Mouse (Mus musculus): ENCODE results near the gene Fxyd7.

Gene Fxyd7

GRCm38 (mm10) chr7:31051321-31052021, at the start of gene Fxyd7:
TSS of gene Fxyd7 (minus strand) at chr7:31051467.
- DNase-seq (ENCODE audit: low read depth) = no peak

GRCm38 (mm10) chr7:31100786-31101185, 49.5 kb upstream of the Fxyd7 start:
- no peak for DNase-seq (ENCODE audit: low read depth)

- no peak for DNase-seq (ENCODE audit: low read depth)
Measured at GRCm38 (mm10) chr7:31099612-31099982, 48.3 kb upstream of the Fxyd7 start.

- peak; percentile 28 for DNase-seq (ENCODE audit: low read depth)
Measured at GRCm38 (mm10) chr7:31098697-31099611, 47.7 kb upstream of the Fxyd7 start.

- DNase-seq (ENCODE audit: low read depth) = peak; percentile 95
Measured at GRCm38 (mm10) chr7:31097583-31098248, 46.4 kb upstream of the Fxyd7 start.

GRCm38 (mm10) chr7:31096892-31097564, 45.8 kb upstream of the Fxyd7 start:
- peak; percentile 31 for DNase-seq (ENCODE audit: low read depth)

- peak; percentile 70 for DNase-seq (ENCODE audit: low read depth)
Measured at GRCm38 (mm10) chr7:31094774-31095501, 43.7 kb upstream of the Fxyd7 start.

GRCm38 (mm10) chr7:31089721-31090120, 38.5 kb upstream of the Fxyd7 start:
- peak; percentile 86 for DNase-seq (ENCODE audit: low read depth)

- DNase-seq (ENCODE audit: low read depth) = no peak
Measured at GRCm38 (mm10) chr7:31088206-31088605, 36.9 kb upstream of the Fxyd7 start.

- peak; percentile 70 for DNase-seq (ENCODE audit: low read depth)
Measured at GRCm38 (mm10) chr7:31087262-31087661, 36.0 kb upstream of the Fxyd7 start.

GRCm38 (mm10) chr7:31086175-31086755, 35.0 kb upstream of the Fxyd7 start:
- no peak for DNase-seq (ENCODE audit: low read depth)

- DNase-seq (ENCODE audit: low read depth) = no peak
Measured at GRCm38 (mm10) chr7:31085171-31085570, 33.9 kb upstream of the Fxyd7 start.

- DNase-seq (ENCODE audit: low read depth) = no peak
Measured at GRCm38 (mm10) chr7:31084140-31084539, 32.9 kb upstream of the Fxyd7 start.

- no peak for DNase-seq (ENCODE audit: low read depth)
Measured at GRCm38 (mm10) chr7:31082831-31083588, 31.7 kb upstream of the Fxyd7 start.

- no peak for DNase-seq (ENCODE audit: low read depth)
Measured at GRCm38 (mm10) chr7:31082106-31082505, 30.8 kb upstream of the Fxyd7 start.

GRCm38 (mm10) chr7:31081106-31081505, 29.8 kb upstream of the Fxyd7 start:
- no peak for DNase-seq (ENCODE audit: low read depth)

GRCm38 (mm10) chr7:31080611-31081010, 29.3 kb upstream of the Fxyd7 start:
- DNase-seq (ENCODE audit: low read depth) = no peak

GRCm38 (mm10) chr7:31079670-31080069, 28.4 kb upstream of the Fxyd7 start:
- no peak for DNase-seq (ENCODE audit: low read depth)

- DNase-seq (ENCODE audit: low read depth) = peak; percentile 73
Measured at GRCm38 (mm10) chr7:31077885-31078445, 26.7 kb upstream of the Fxyd7 start.

- no peak for DNase-seq (ENCODE audit: low read depth)
Measured at GRCm38 (mm10) chr7:31077470-31077869, 26.2 kb upstream of the Fxyd7 start.
